Mouse (Mus musculus) kidney, postnatal 36 days (tissue): ENCODE measurements around the gene Cog1.

ENCODE experiments used
- DNase-seq, 2 experiments: peaks; one replicate each; pipeline ENCODE4 v3.0.0; 2021 to 2022; ENCODE audit warnings: mixed read lengths in 2 of 2

Gene Cog1

GRCm38 (mm10) chr11:113667704-113668103 lies 18.7 kb downstream of the Cog1 start:
- DNase-seq: no peak

- no peak for DNase-seq
These were observed 19.9 kb downstream of the Cog1 start for GRCm38 (mm10) chr11:113668857-113669256.

GRCm38 (mm10) chr11:113669711-113670110 lies 20.7 kb downstream of the Cog1 start:
- DNase-seq: no peak

GRCm38 (mm10) chr11:113673614-113674013 lies 24.6 kb downstream of the Cog1 start:
- DNase-seq: peak in 1 of 2 experiments; percentile 17

GRCm38 (mm10) chr11:113674595-113674994 lies 25.6 kb downstream of the Cog1 start:
- no peak for DNase-seq

- no peak for DNase-seq
These were observed 27.9 kb downstream of the Cog1 start for GRCm38 (mm10) chr11:113676847-113677246.

- no peak for DNase-seq
These were observed 28.4 kb downstream of the Cog1 start for GRCm38 (mm10) chr11:113677378-113677777.

- peak; percentile 39 to 81 for DNase-seq
These were observed 29.4 kb downstream of the Cog1 start for GRCm38 (mm10) chr11:113678373-113678772.

- DNase-seq: no peak
These were observed 32.0 kb downstream of the Cog1 start for GRCm38 (mm10) chr11:113680954-113681353.

- DNase-seq: no peak
These were observed 33.0 kb downstream of the Cog1 start for GRCm38 (mm10) chr11:113681979-113682378.

GRCm38 (mm10) chr11:113682897-113683626 lies 34.1 kb downstream of the Cog1 start:
- peak; percentile 58 to 67 for DNase-seq

- no peak for DNase-seq
These were observed 34.6 kb downstream of the Cog1 start for GRCm38 (mm10) chr11:113683627-113683956.

- peak; percentile 96 to 97 for DNase-seq
These were observed 35.2 kb downstream of the Cog1 start, which contains the start of the genes Fam104a and D11Wsu47e for GRCm38 (mm10) chr11:113683957-113684706. TSS of gene Fam104a (minus strand) at chr11:113684155. TSS of gene D11Wsu47e (plus strand) at chr11:113684412.

- DNase-seq: no peak
These were observed 35.9 kb downstream of the Cog1 start for GRCm38 (mm10) chr11:113684707-113685426.

GRCm38 (mm10) chr11:113687031-113687430 lies 38.1 kb downstream of the Cog1 start:
- peak; percentile 38 to 59 for DNase-seq

- no peak for DNase-seq
These were observed 41.5 kb downstream of the Cog1 start for GRCm38 (mm10) chr11:113690506-113690905.

- peak; percentile 49 to 56 for DNase-seq
These were observed 42.3 kb downstream of the Cog1 start for GRCm38 (mm10) chr11:113691318-113691717.

- DNase-seq: no peak
These were observed 42.9 kb downstream of the Cog1 start for GRCm38 (mm10) chr11:113691851-113692250.

GRCm38 (mm10) chr11:113697571-113697970 lies 48.6 kb downstream of the Cog1 start:
- no peak for DNase-seq

- DNase-seq: peak; percentile 81 to 89
These were observed 49.1 kb downstream of the Cog1 start for GRCm38 (mm10) chr11:113698013-113698545.

- DNase-seq: no peak
These were observed 50.7 kb downstream of the Cog1 start for GRCm38 (mm10) chr11:113699643-113700042.

GRCm38 (mm10) chr11:113703758-113704157 lies 54.8 kb downstream of the Cog1 start:
- peak; percentile 67 to 80 for DNase-seq
